Mouse (Mus musculus): Measurements from ENCODE around the gene Fxr1. TPM values are rescaled to one million over a fixed set of nuclear protein-coding genes. Genes with fewer than 3 reads are reported as not detected.

The Fxr1 gene
- polyA plus RNA-seq, 1 experiment = 2.1 TPM

- Histone ChIP-seq H3K36me3 (ENCODE audit: control insufficient read depth) (peaks cover 25% of the 10 kb centered on the region), H3K4me1 (ENCODE audit: control insufficient read depth) (peaks cover 45% of the 10 kb centered on the region), H3K4me3 (replicated peaks) (peak overlapping the region; percentile 70), H3K27me3 (ENCODE audit: control insufficient read depth) (no peaks in the 10 kb centered on the region), H3K9me3 (ENCODE audit: control insufficient read depth, low read length) (no peaks in the 10 kb centered on the region)
- TF ChIP-seq GATA1 (IDR thresholded peaks at IDR 0.05; ENCODE audit: low read length) = no peak
- TF ChIP-seq TAL1 (IDR thresholded peaks at IDR 0.05; ENCODE audit: low read length) = no peak
Observed at GRCm38 (mm10) chr3:34081929-34082328, 62.2 kb downstream of the Fxr1 start.

GRCm38 (mm10) chr3:34083655-34084054 is 63.9 kb downstream of the Fxr1 start:
- Histone ChIP-seq H3K36me3 (ENCODE audit: control insufficient read depth) (peaks cover 9% of the 10 kb centered on the region), H3K9me3 (ENCODE audit: control insufficient read depth, low read length) (no peaks in the 10 kb centered on the region), H3K4me1 (ENCODE audit: control insufficient read depth) (peaks cover 45% of the 10 kb centered on the region), H3K4me3 (replicated peaks) (no peak overlapping the region), H3K27me3 (ENCODE audit: control insufficient read depth) (no peaks in the 10 kb centered on the region)
- TF ChIP-seq TAL1 (IDR thresholded peaks at IDR 0.05; ENCODE audit: low read length) (no peak), GATA1 (IDR thresholded peaks at IDR 0.05; ENCODE audit: low read length) (no peak)

- H3K4me3 ChIP-seq (replicated peaks) = no peak overlapping the region
- H3K4me1 ChIP-seq (ENCODE audit: control insufficient read depth) = no peaks in the 10 kb centered on the region
- H3K9me3 ChIP-seq (ENCODE audit: control insufficient read depth, low read length) = no peaks in the 10 kb centered on the region
- no peak for TF ChIP-seq TAL1 (IDR thresholded peaks at IDR 0.05; ENCODE audit: low read length)
- TF ChIP-seq GATA1 (IDR thresholded peaks at IDR 0.05; ENCODE audit: low read length) = no peak
- no peaks in the 10 kb centered on the region for H3K36me3 ChIP-seq (ENCODE audit: control insufficient read depth)
- H3K27me3 ChIP-seq (ENCODE audit: control insufficient read depth) = peaks cover 20% of the 10 kb centered on the region
Observed at GRCm38 (mm10) chr3:34102891-34103290, 83.1 kb downstream of the Fxr1 start.

GRCm38 (mm10) chr3:34103902-34104672 is 84.3 kb downstream of the Fxr1 start:
- Histone ChIP-seq H3K4me1 (ENCODE audit: control insufficient read depth) (no peaks in the 10 kb centered on the region), H3K4me3 (replicated peaks) (no peak overlapping the region), H3K36me3 (ENCODE audit: control insufficient read depth) (no peaks in the 10 kb centered on the region), H3K27me3 (ENCODE audit: control insufficient read depth) (peaks cover 20% of the 10 kb centered on the region), H3K9me3 (ENCODE audit: control insufficient read depth, low read length) (no peaks in the 10 kb centered on the region)
- TF ChIP-seq TAL1 (IDR thresholded peaks at IDR 0.05; ENCODE audit: low read length) = no peak
- no peak for TF ChIP-seq GATA1 (IDR thresholded peaks at IDR 0.05; ENCODE audit: low read length)

- no peaks in the 10 kb centered on the region for H3K36me3 ChIP-seq (ENCODE audit: control insufficient read depth)
- no peak overlapping the region for H3K4me3 ChIP-seq (replicated peaks)
- peaks cover 20% of the 10 kb centered on the region for H3K27me3 ChIP-seq (ENCODE audit: control insufficient read depth)
- no peaks in the 10 kb centered on the region for H3K4me1 ChIP-seq (ENCODE audit: control insufficient read depth)
- TF ChIP-seq GATA1 (IDR thresholded peaks at IDR 0.05; ENCODE audit: low read length) (no peak), TAL1 (IDR thresholded peaks at IDR 0.05; ENCODE audit: low read length) (no peak)
- H3K9me3 ChIP-seq (ENCODE audit: control insufficient read depth, low read length) = no peaks in the 10 kb centered on the region
Observed at GRCm38 (mm10) chr3:34106421-34106820, 86.7 kb downstream of the Fxr1 start.

GRCm38 (mm10) chr3:34107631-34108030 is 87.9 kb downstream of the Fxr1 start:
- no peak for TF ChIP-seq GATA1 (IDR thresholded peaks at IDR 0.05; ENCODE audit: low read length)
- no peak for TF ChIP-seq TAL1 (IDR thresholded peaks at IDR 0.05; ENCODE audit: low read length)
- Histone ChIP-seq H3K4me3 (replicated peaks) (no peak overlapping the region), H3K36me3 (ENCODE audit: control insufficient read depth) (no peaks in the 10 kb centered on the region), H3K4me1 (ENCODE audit: control insufficient read depth) (no peaks in the 10 kb centered on the region), H3K27me3 (ENCODE audit: control insufficient read depth) (peaks cover 20% of the 10 kb centered on the region), H3K9me3 (ENCODE audit: control insufficient read depth, low read length) (no peaks in the 10 kb centered on the region)

GRCm38 (mm10) chr3:34111941-34112685 is 92.4 kb downstream of the Fxr1 start:
- Histone ChIP-seq H3K4me3 (replicated peaks) (no peak overlapping the region), H3K27me3 (ENCODE audit: control insufficient read depth) (peaks cover 2% of the 10 kb centered on the region; the same call in 1 of the 2 replicates), H3K9me3 (ENCODE audit: control insufficient read depth, low read length) (no peaks in the 10 kb centered on the region), H3K4me1 (ENCODE audit: control insufficient read depth) (no peaks in the 10 kb centered on the region), H3K36me3 (ENCODE audit: control insufficient read depth) (no peaks in the 10 kb centered on the region)
- TF ChIP-seq TAL1 (IDR thresholded peaks at IDR 0.05; ENCODE audit: low read length) = no peak
- TF ChIP-seq GATA1 (IDR thresholded peaks at IDR 0.05; ENCODE audit: low read length) = no peak

GRCm38 (mm10) chr3:34115806-34116205 is 96.1 kb downstream of the Fxr1 start:
- H3K36me3 ChIP-seq (ENCODE audit: control insufficient read depth) = no peaks in the 10 kb centered on the region
- H3K9me3 ChIP-seq (ENCODE audit: control insufficient read depth, low read length) = no peaks in the 10 kb centered on the region
- no peaks in the 10 kb centered on the region for H3K4me1 ChIP-seq (ENCODE audit: control insufficient read depth)
- H3K4me3 ChIP-seq (replicated peaks) = no peak overlapping the region
- no peak for TF ChIP-seq GATA1 (IDR thresholded peaks at IDR 0.05; ENCODE audit: low read length)
- no peak for TF ChIP-seq TAL1 (IDR thresholded peaks at IDR 0.05; ENCODE audit: low read length)
- no peaks in the 10 kb centered on the region for H3K27me3 ChIP-seq (ENCODE audit: control insufficient read depth)

- Histone ChIP-seq H3K4me3 (replicated peaks) (no peak overlapping the region), H3K27me3 (ENCODE audit: control insufficient read depth) (no peaks in the 10 kb centered on the region), H3K4me1 (ENCODE audit: control insufficient read depth) (no peaks in the 10 kb centered on the region), H3K9me3 (ENCODE audit: control insufficient read depth, low read length) (no peaks in the 10 kb centered on the region), H3K36me3 (ENCODE audit: control insufficient read depth) (no peaks in the 10 kb centered on the region)
- TF ChIP-seq GATA1 (IDR thresholded peaks at IDR 0.05; ENCODE audit: low read length) = no peak
- no peak for TF ChIP-seq TAL1 (IDR thresholded peaks at IDR 0.05; ENCODE audit: low read length)
Observed at GRCm38 (mm10) chr3:34119869-34120268, 100.1 kb downstream of the Fxr1 start.

Other genes starting within 250 kb of the Fxr1 start
- 2.0 and 2.4 TPM in 2 replicates for gene Ttc14, start 220.1 kb upstream of the Fxr1 start, polyA plus RNA-seq (2012)
- not detected in 2 replicates for gene Ccdc39, start 175.6 kb upstream of the Fxr1 start, polyA plus RNA-seq (2012)
- gene Dnajc19, start 61.4 kb downstream of the Fxr1 start, polyA plus RNA-seq (2012) = 4.4 and 5.7 TPM in 2 replicates

All from erythroblast, embryonic 14.5 days (primary cell).